Mouse (Mus musculus): ENCODE data around the gene Map3k4.

DNA sequence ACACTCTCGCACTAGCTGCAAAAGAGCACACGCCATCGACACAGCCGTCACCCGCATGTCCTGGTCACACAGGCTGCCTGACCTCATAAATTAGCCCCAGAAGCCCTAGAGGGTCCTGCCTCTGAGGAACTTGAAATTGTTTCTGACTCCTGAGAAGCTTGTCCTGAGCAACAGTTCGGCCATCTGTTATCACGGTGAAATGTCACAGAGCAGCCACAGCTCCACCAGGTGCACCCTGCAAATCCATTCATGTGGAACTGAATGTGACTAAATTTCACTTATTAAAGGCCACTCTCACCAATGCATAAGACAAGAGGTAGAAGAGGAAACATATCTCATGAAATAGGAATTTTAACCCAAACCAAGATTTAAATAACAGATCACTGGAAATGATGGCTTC lies 57.2 kb downstream of the Map3k4 start:
- TF ChIP-seq CTCF (IDR thresholded peaks at IDR 0.05; ENCODE audit: extremely low read depth, insufficient read depth, low read length) (no peak), POLR2A (IDR thresholded peaks at IDR 0.05; ENCODE audit: extremely low read depth, insufficient read depth, low read length) (no peak)
